Mouse (Mus musculus): ENCODE measurements around the gene Hsd17b14. TPM values are rescaled to one million over a fixed set of nuclear protein-coding genes. Genes with fewer than 3 reads are reported as not detected.
"Not testable (repeated sequence)": the region's sequence is repeated elsewhere in the genome, so short reads cannot be mapped to it uniquely, and the experiment has no call there.

The Hsd17b14 gene
- polyA plus RNA-seq (2012; rRNA removed): 43.9 and 48.3 TPM in 2 replicates

GRCm38 (mm10) chr7:45554744-45555143 is at the start of gene Hsd17b14:
Gene Hsd17b14 (plus strand): TSS chr7:45554893.
- H3K36me3 ChIP-seq (ENCODE audit: control insufficient read depth, insufficient read depth, low read length): no peaks in the 10 kb centered on the region
- H3K4me3 ChIP-seq (ENCODE audit: insufficient read depth, low read depth, low read length): no peak within 1 kb of the TSS
- H3K27me3 ChIP-seq (replicated peaks; ENCODE audit: control insufficient read depth, insufficient read depth, low read length): no peaks in the 10 kb centered on the region
- no peaks in the 10 kb centered on the region for H3K4me1 ChIP-seq (ENCODE audit: control insufficient read depth, insufficient read depth, low read length)
- H3K27ac ChIP-seq (ENCODE audit: insufficient read depth, low read depth, low read length): no peak within 1 kb of the TSS; the same call in 1 of the 2 replicates
- DNase-seq: no peak
- WGBS: 19% methylated on average over 8 of the region's 8 CpGs
- TF ChIP-seq POLR2A (IDR thresholded peaks at IDR 0.05; ENCODE audit: low read depth, low read length) (no peak), CTCF (conservative IDR thresholded peaks at IDR 0.05; ENCODE audit: insufficient read depth, insufficient read length, low read depth, low read length) (no peak)

- no peak overlapping the region for H3K4me3 ChIP-seq (ENCODE audit: insufficient read depth, low read depth, low read length)
- no peaks in the 10 kb centered on the region; the same call in 1 of the 2 replicates for H3K36me3 ChIP-seq (ENCODE audit: control insufficient read depth, insufficient read depth, low read length)
- H3K27ac ChIP-seq (ENCODE audit: insufficient read depth, low read depth, low read length): no peak overlapping the region
- TF ChIP-seq POLR2A (IDR thresholded peaks at IDR 0.05; ENCODE audit: low read depth, low read length) (no peak), CTCF (conservative IDR thresholded peaks at IDR 0.05; ENCODE audit: insufficient read depth, insufficient read length, low read depth, low read length) (no peak)
- H3K27me3 ChIP-seq (replicated peaks; ENCODE audit: control insufficient read depth, insufficient read depth, low read length): no peaks in the 10 kb centered on the region
- H3K4me1 ChIP-seq (ENCODE audit: control insufficient read depth, insufficient read depth, low read length): peaks cover 15% of the 10 kb centered on the region
- DNase-seq: peak; percentile 48
- WGBS: 73% methylated on average over 6 of the region's 6 CpGs
Measured at GRCm38 (mm10) chr7:45507583-45507982, 47.1 kb upstream of the Hsd17b14 start.

GRCm38 (mm10) chr7:45508561-45508960 is 46.1 kb upstream of the Hsd17b14 start:
- H3K27ac ChIP-seq (ENCODE audit: insufficient read depth, low read depth, low read length): no peak overlapping the region

GRCm38 (mm10) chr7:45509181-45509882 is 45.4 kb upstream of the Hsd17b14 start:
- Histone ChIP-seq H3K4me1 (ENCODE audit: control insufficient read depth, insufficient read depth, low read length) (peaks cover 15% of the 10 kb centered on the region), H3K27ac (ENCODE audit: insufficient read depth, low read depth, low read length) (peak overlapping the region; percentile 79; the same call in 1 of the 2 replicates), H3K4me3 (ENCODE audit: insufficient read depth, low read depth, low read length) (peak overlapping the region; percentile 90), H3K27me3 (replicated peaks; ENCODE audit: control insufficient read depth, insufficient read depth, low read length) (no peaks in the 10 kb centered on the region), H3K36me3 (ENCODE audit: control insufficient read depth, insufficient read depth, low read length) (no peaks in the 10 kb centered on the region)
- WGBS: 13% methylated on average over 19 of the region's 19 CpGs
- DNase-seq: peak; percentile 23
- TF ChIP-seq POLR2A (IDR thresholded peaks at IDR 0.05; ENCODE audit: low read depth, low read length) (no peak), CTCF (conservative IDR thresholded peaks at IDR 0.05; ENCODE audit: insufficient read depth, insufficient read length, low read depth, low read length) (no peak)

More at GRCm38 (mm10) chr7:45508561-45508960, 46.1 kb upstream of the Hsd17b14 start:
- TF ChIP-seq POLR2A (IDR thresholded peaks at IDR 0.05; ENCODE audit: low read depth, low read length) (no peak), CTCF (conservative IDR thresholded peaks at IDR 0.05; ENCODE audit: insufficient read depth, insufficient read length, low read depth, low read length) (no peak)
- Histone ChIP-seq H3K27me3 (replicated peaks; ENCODE audit: control insufficient read depth, insufficient read depth, low read length) (no peaks in the 10 kb centered on the region), H3K4me3 (ENCODE audit: insufficient read depth, low read depth, low read length) (no peak overlapping the region), H3K4me1 (ENCODE audit: control insufficient read depth, insufficient read depth, low read length) (peaks cover 15% of the 10 kb centered on the region), H3K36me3 (ENCODE audit: control insufficient read depth, insufficient read depth, low read length) (no peaks in the 10 kb centered on the region)
- DNase-seq: no peak
- WGBS: 71% methylated on average over 6 of the region's 6 CpGs

GRCm38 (mm10) chr7:45509912-45510787 is 44.5 kb upstream of the Hsd17b14 start, which contains the start of gene Nucb1:
Gene Nucb1 (minus strand): TSS chr7:45510406.
- Histone ChIP-seq H3K27me3 (replicated peaks; ENCODE audit: control insufficient read depth, insufficient read depth, low read length) (no peaks in the 10 kb centered on the region), H3K27ac (ENCODE audit: insufficient read depth, low read depth, low read length) (peak within 1 kb of the TSS; percentile 79), H3K36me3 (ENCODE audit: control insufficient read depth, insufficient read depth, low read length) (no peaks in the 10 kb centered on the region), H3K4me1 (ENCODE audit: control insufficient read depth, insufficient read depth, low read length) (peaks cover 15% of the 10 kb centered on the region), H3K4me3 (ENCODE audit: insufficient read depth, low read depth, low read length) (peak within 1 kb of the TSS; percentile 90)
- WGBS: under 1% methylated on average over 44 of the region's 44 CpGs
- DNase-seq: peak; percentile 97
- TF ChIP-seq CTCF (conservative IDR thresholded peaks at IDR 0.05; ENCODE audit: insufficient read depth, insufficient read length, low read depth, low read length): no peak
- peak; percentile 50 for TF ChIP-seq POLR2A (IDR thresholded peaks at IDR 0.05; ENCODE audit: low read depth, low read length)

- Histone ChIP-seq H3K36me3 (ENCODE audit: control insufficient read depth, insufficient read depth, low read length) (no peaks in the 10 kb centered on the region), H3K27me3 (replicated peaks; ENCODE audit: control insufficient read depth, insufficient read depth, low read length) (no peaks in the 10 kb centered on the region), H3K4me3 (ENCODE audit: insufficient read depth, low read depth, low read length) (no peak overlapping the region), H3K27ac (ENCODE audit: insufficient read depth, low read depth, low read length) (no peak overlapping the region), H3K4me1 (ENCODE audit: control insufficient read depth, insufficient read depth, low read length) (peaks cover 1% of the 10 kb centered on the region)
- no peak for TF ChIP-seq CTCF (conservative IDR thresholded peaks at IDR 0.05; ENCODE audit: insufficient read depth, insufficient read length, low read depth, low read length)
- no peak for TF ChIP-seq POLR2A (IDR thresholded peaks at IDR 0.05; ENCODE audit: low read depth, low read length)
- DNase-seq: no peak
- 89% methylated on average over 7 of the region's 7 CpGs for WGBS
Measured at GRCm38 (mm10) chr7:45514411-45514810, 40.3 kb upstream of the Hsd17b14 start.

GRCm38 (mm10) chr7:45515436-45515835 is 39.3 kb upstream of the Hsd17b14 start:
- Histone ChIP-seq H3K27me3 (replicated peaks; ENCODE audit: control insufficient read depth, insufficient read depth, low read length) (no peaks in the 10 kb centered on the region), H3K4me3 (ENCODE audit: insufficient read depth, low read depth, low read length) (no peak overlapping the region), H3K36me3 (ENCODE audit: control insufficient read depth, insufficient read depth, low read length) (no peaks in the 10 kb centered on the region), H3K27ac (ENCODE audit: insufficient read depth, low read depth, low read length) (no peak overlapping the region), H3K4me1 (ENCODE audit: control insufficient read depth, insufficient read depth, low read length) (no peaks in the 10 kb centered on the region)
- WGBS: 44% methylated on average over 16 of the region's 16 CpGs
- no peak for DNase-seq
- TF ChIP-seq CTCF (conservative IDR thresholded peaks at IDR 0.05; ENCODE audit: insufficient read depth, insufficient read length, low read depth, low read length): no peak
- no peak for TF ChIP-seq POLR2A (IDR thresholded peaks at IDR 0.05; ENCODE audit: low read depth, low read length)

GRCm38 (mm10) chr7:45516846-45517245 is 37.8 kb upstream of the Hsd17b14 start:
- DNase-seq; H3K36me3 ChIP-seq (ENCODE audit: control insufficient read depth, insufficient read depth, low read length); H3K4me1 ChIP-seq (ENCODE audit: control insufficient read depth, insufficient read depth, low read length); H3K27me3 ChIP-seq (replicated peaks; ENCODE audit: control insufficient read depth, insufficient read depth, low read length); H3K4me3 ChIP-seq (ENCODE audit: insufficient read depth, low read depth, low read length); H3K27ac ChIP-seq (ENCODE audit: insufficient read depth, low read depth, low read length): not testable (repeated sequence)
- WGBS: 59% methylated on average over 5 of the region's 5 CpGs

Data from kidney, adult 2 months (tissue).